Mouse (Mus musculus) heart, postnatal 0 days (tissue): ENCODE data around the gene Krt80. TPM values are rescaled to one million over a fixed set of nuclear protein-coding genes. Genes with fewer than 3 reads are reported as not detected.

Experiments used
- ATAC-seq: fragments of 200-750 bp; cut with Nextera tagmentation; 2 replicates; pipeline ENCODE4 v1.8.0; 2017; ENCODE audit warnings: low read depth, moderate number of reproducible peaks, moderate library complexity; ENCODE audit not compliant: insufficient read depth
- DNase-seq: peaks from one replicate; pipeline ENCODE4 v3.0.0-alpha.2; 2016; ENCODE audit warnings: low spot score
- H3K27ac ChIP-seq: fragments of 300-500 bp; sonication (generic); 2 replicates; pipeline ENCODE4 v1.5.1; 2014; ENCODE audit warnings: low read depth, mild to moderate bottlenecking
- H3K27me3 ChIP-seq: fragments of 300-500 bp; sonication (generic); 2 replicates; pipeline ENCODE4 v1.6.1; 2014; ENCODE audit warnings: low read length, mixed read lengths; ENCODE audit not compliant: control insufficient read depth, insufficient read depth
- H3K36me3 ChIP-seq: fragments of 300-500 bp; sonication (generic); replicated peaks from 2 replicates; pipeline ENCODE4 v1.6.1; 2014; ENCODE audit warnings: low read length, mixed read lengths; ENCODE audit not compliant: control insufficient read depth, insufficient read depth
- H3K4me1 ChIP-seq: fragments of 300-500 bp; sonication (generic); 2 replicates; pipeline ENCODE4 v1.6.1; 2014; ENCODE audit warnings: antibody characterized with exemption; ENCODE audit not compliant: control insufficient read depth, insufficient read depth
- H3K4me2 ChIP-seq: fragments of 300-500 bp; sonication (generic); 2 replicates; pipeline ENCODE4 v1.6.1; 2014; ENCODE audit warnings: low read depth, mild to moderate bottlenecking, low read length, moderate library complexity
- H3K4me3 ChIP-seq: fragments of 300-500 bp; sonication (generic); 2 replicates; pipeline ENCODE4 v1.5.1; 2014; ENCODE audit warnings: low read depth, low read length
- H3K9ac ChIP-seq: fragments of 300-500 bp; sonication (generic); replicated peaks from 2 replicates; pipeline ENCODE4 v1.6.1; 2014; ENCODE audit warnings: low read depth, low read length, mixed read lengths
- H3K9me3 ChIP-seq: fragments of 300-500 bp; sonication (generic); replicated peaks from 2 replicates; pipeline ENCODE4 v1.6.1; 2016; ENCODE audit warnings: low read length; ENCODE audit not compliant: control insufficient read depth
- CTCF ChIP-seq: IDR thresholded peaks from 2 replicates; pipeline ENCODE4 v1.5.1; 2016; ENCODE audit warnings: antibody characterized with exemption, control low read depth, low read depth
- EP300 ChIP-seq: IDR thresholded peaks from 2 replicates; pipeline ENCODE4 v1.6.1; 2016; ENCODE audit warnings: antibody characterized with exemption, low read depth
- WGBS: fragments of 180-500 bp; shearing (Covaris S2); extraction: QIAGEN DNeasy Blood & Tissue Kit; methylation state at CpG from one replicate; pipeline ENCODE4 v1.1.7; 2014; 5-methylcytosine and 5-hydroxymethylcytosine counted together
- polyA plus RNA-seq: library from polyadenylated mRNA; unstranded; fragments of >200 nt; fragmentation: Nextera tagmentation; extraction: Ambion mirVana; gene quantifications from 2 replicates; pipeline ENCODE4 v1.2.1, GENCODE M21; 2015
- total RNA-seq: library from RNA; depleted of rRNA; stranded (reverse); fragments of >200 nt; gene quantifications from 2 replicates; pipeline ENCODE4 v1.2.3, GENCODE M21; 2014; ENCODE audit warnings: low replicate concordance

Gene Krt80
- total and polyA plus RNA-seq, 2 experiments from 2014 or later, result 2.2 to 5.9 TPM

GRCm38 (mm10) chr15:101410775-101411174 lies 40.8 kb upstream of the Krt80 start, which contains the start of gene Krt7:
Krt7 (plus strand) TSS chr15:101411043.
- TF ChIP-seq EP300 (no peak), CTCF (no peak)
- ATAC-seq (no peak; the same call in 1 of the 2 replicates), DNase-seq (no peak)
- no peak within 1 kb of the TSS for H3K27ac ChIP-seq
- no peak within 1 kb of the TSS for H3K9ac ChIP-seq
- H3K4me2 ChIP-seq, result no peak within 1 kb of the TSS
- H3K4me3 ChIP-seq, result no peak within 1 kb of the TSS
- peaks cover 26% of the 10 kb centered on the region for H3K27me3 ChIP-seq
- H3K36me3 ChIP-seq, result no peaks in the 10 kb centered on the region
- WGBS, result 28% methylated on average over 2 of the region's 2 CpGs
- H3K4me1 ChIP-seq, result no peaks in the 10 kb centered on the region
- H3K9me3 ChIP-seq, result no peaks in the 10 kb centered on the region

DNA sequence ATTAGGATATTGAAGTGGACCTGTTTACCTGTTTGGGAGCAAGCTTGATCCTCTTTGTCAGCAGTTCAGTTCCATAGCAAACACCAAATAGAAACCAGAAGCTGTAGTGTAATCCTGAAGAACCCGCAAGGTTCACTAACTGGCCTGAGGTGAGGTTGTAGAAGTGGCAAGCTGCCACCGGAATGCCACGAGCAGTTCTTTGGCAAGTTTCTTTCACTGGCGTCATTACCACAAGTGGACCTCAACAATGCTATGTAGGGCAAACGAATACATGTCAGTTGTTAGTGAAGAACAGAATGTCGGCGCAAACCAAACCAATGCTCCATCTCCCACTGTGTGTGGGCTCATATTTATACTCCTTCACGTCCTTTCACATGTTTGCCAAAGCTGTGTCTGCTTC lies 28.3 kb upstream of the Krt80 start:
- no peak overlapping the region for H3K9ac ChIP-seq
- TF ChIP-seq EP300 (no peak), CTCF (no peak)

GRCm38 (mm10) chr15:101397683-101398082 lies 27.7 kb upstream of the Krt80 start:
- ATAC-seq (no peak), DNase-seq (no peak)
- Histone ChIP-seq H3K4me2 (no peak overlapping the region), H3K9ac (no peak overlapping the region), H3K27me3 (no peaks in the 10 kb centered on the region), H3K4me1 (no peaks in the 10 kb centered on the region), H3K4me3 (no peak overlapping the region), H3K36me3 (no peaks in the 10 kb centered on the region), H3K27ac (no peak overlapping the region), H3K9me3 (no peaks in the 10 kb centered on the region)
- WGBS, result 74% methylated on average over 2 of the region's 2 CpGs
- TF ChIP-seq CTCF, result no peak
- TF ChIP-seq EP300, result no peak

More for the DNA sequence above, 28.3 kb upstream of the Krt80 start:
- Histone ChIP-seq H3K27ac (no peak overlapping the region), H3K36me3 (no peaks in the 10 kb centered on the region), H3K9me3 (no peaks in the 10 kb centered on the region), H3K27me3 (no peaks in the 10 kb centered on the region), H3K4me3 (no peak overlapping the region), H3K4me1 (no peaks in the 10 kb centered on the region), H3K4me2 (no peak overlapping the region)
- DNase-seq (peak; percentile 51), ATAC-seq (peak; percentile 60; the same call in 1 of the 2 replicates)
- 50% methylated on average over 8 of the region's 8 CpGs for WGBS

- H3K4me3 ChIP-seq, result no peak overlapping the region
- H3K9me3 ChIP-seq, result no peaks in the 10 kb centered on the region
- no peak overlapping the region for H3K27ac ChIP-seq
- no peak for TF ChIP-seq CTCF
- TF ChIP-seq EP300, result no peak
- H3K27me3 ChIP-seq, result no peaks in the 10 kb centered on the region
- DNase-seq (no peak), ATAC-seq (no peak)
- H3K9ac ChIP-seq, result no peak overlapping the region
- 90% methylated on average over 3 of the region's 3 CpGs for WGBS
- H3K36me3 ChIP-seq, result no peaks in the 10 kb centered on the region
- H3K4me2 ChIP-seq, result no peak overlapping the region
- H3K4me1 ChIP-seq, result no peaks in the 10 kb centered on the region
Measured at GRCm38 (mm10) chr15:101396921-101397320, 27.0 kb upstream of the Krt80 start.

DNA sequence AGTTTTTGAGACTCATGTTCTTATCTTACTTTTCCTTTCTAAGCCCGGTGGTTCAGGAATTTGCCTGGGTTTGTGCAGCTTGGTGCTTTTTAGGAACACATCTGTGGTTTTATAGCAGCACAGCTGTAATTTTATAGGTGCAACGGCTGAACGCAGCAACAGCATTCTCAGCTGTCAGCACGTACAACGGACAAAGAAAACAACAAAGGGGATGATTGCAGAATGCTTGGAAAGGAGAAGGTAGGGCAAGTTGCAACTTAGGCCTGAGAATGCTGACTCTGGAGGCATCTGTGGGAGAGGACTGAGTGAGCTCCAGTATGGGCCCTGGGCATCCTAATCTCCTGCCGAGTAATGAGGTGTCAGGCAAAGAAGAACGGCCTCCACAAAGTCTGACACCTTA lies 26.5 kb upstream of the Krt80 start:
- H3K4me2 ChIP-seq, result no peak overlapping the region
- DNase-seq (no peak), ATAC-seq (no peak)
- no peaks in the 10 kb centered on the region for H3K4me1 ChIP-seq
- H3K27me3 ChIP-seq, result no peaks in the 10 kb centered on the region
- no peaks in the 10 kb centered on the region for H3K36me3 ChIP-seq
- TF ChIP-seq CTCF (no peak), EP300 (no peak)
- no peak overlapping the region for H3K27ac ChIP-seq
- no peak overlapping the region for H3K4me3 ChIP-seq
- no peak overlapping the region for H3K9ac ChIP-seq
- no peaks in the 10 kb centered on the region for H3K9me3 ChIP-seq
- 24% methylated on average over 7 of the region's 7 CpGs for WGBS

DNA sequence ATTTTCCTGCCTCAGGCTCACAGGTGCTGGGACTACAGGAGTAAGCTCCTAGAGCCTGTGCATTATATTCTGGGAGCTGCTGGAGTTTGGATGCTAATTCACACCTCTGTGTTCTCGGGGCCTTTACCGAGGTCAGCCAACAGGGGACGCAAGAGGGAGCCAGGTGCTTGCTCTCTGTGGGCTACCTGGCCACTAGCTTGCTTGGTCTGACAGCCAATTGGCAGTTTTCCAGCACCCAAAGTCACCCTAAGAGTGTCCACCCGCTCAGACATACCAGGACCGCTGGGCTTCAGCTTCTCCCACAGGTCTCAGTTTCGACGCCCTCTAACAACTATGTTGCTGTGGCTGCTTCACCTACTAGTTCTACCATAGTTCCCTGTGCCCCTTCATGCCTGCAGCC lies 24.9 kb upstream of the Krt80 start:
- Histone ChIP-seq H3K4me3 (no peak overlapping the region), H3K9ac (no peak overlapping the region), H3K4me1 (no peaks in the 10 kb centered on the region), H3K4me2 (no peak overlapping the region), H3K27me3 (no peaks in the 10 kb centered on the region), H3K36me3 (no peaks in the 10 kb centered on the region), H3K9me3 (no peaks in the 10 kb centered on the region), H3K27ac (no peak overlapping the region)
- TF ChIP-seq CTCF (no peak), EP300 (no peak)
- no peak for DNase-seq
- no peak; the same call in 1 of the 2 replicates for ATAC-seq
- 60% methylated on average over 7 of the region's 7 CpGs for WGBS
